Mouse (Mus musculus) thymus, adult 2 months (tissue): ENCODE results near the gene Piwil4. TPM values are rescaled to one million over a fixed set of nuclear protein-coding genes. Genes with fewer than 3 reads are reported as not detected.
"Not testable (repeated sequence)": the region's sequence is repeated elsewhere in the genome, so short reads cannot be mapped to it uniquely, and the experiment has no call there.

Source experiments
- DNase-seq: peaks from one replicate; pipeline ENCODE4 v3.0.0; 2021
- H3K27ac ChIP-seq: fragments of 200-500 bp; 2 replicates; pipeline ENCODE4 v1.5.1; 2012; ENCODE audit warnings: low read length, control low read depth; ENCODE audit not compliant: control insufficient read depth, insufficient read depth
- H3K27me3 ChIP-seq: fragments of 200-500 bp; 2 replicates; pipeline ENCODE4 v1.6.1; 2012; ENCODE audit warnings: mild to moderate bottlenecking, low read length, moderate library complexity, mixed read lengths; ENCODE audit not compliant: control insufficient read depth, insufficient read depth
- H3K36me3 ChIP-seq: fragments of 200-500 bp; 2 replicates; pipeline ENCODE4 v1.6.1; 2012; ENCODE audit warnings: mild to moderate bottlenecking, low read length, moderate library complexity; ENCODE audit not compliant: control insufficient read depth, insufficient read depth
- H3K4me1 ChIP-seq: fragments of 200-500 bp; replicated peaks from 2 replicates; pipeline ENCODE4 v1.6.1; 2012; ENCODE audit warnings: low read length; ENCODE audit not compliant: control insufficient read depth, insufficient read depth
- H3K4me3 ChIP-seq: fragments of 200-500 bp; 2 replicates; pipeline ENCODE4 v1.5.1; 2012; ENCODE audit warnings: mild to moderate bottlenecking, low read length, control low read depth, moderate library complexity; ENCODE audit not compliant: control insufficient read depth, insufficient read depth
- CTCF ChIP-seq: fragments of 200-500 bp; IDR thresholded peaks from 2 replicates; pipeline ENCODE4 v1.5.1; 2012; ENCODE audit warnings: mild to moderate bottlenecking, control low read depth, low read length, moderate library complexity, borderline replicate concordance; ENCODE audit not compliant: control insufficient read depth, poor library complexity, insufficient read depth; ENCODE audit errors: extremely low read depth
- POLR2A ChIP-seq: fragments of 200-500 bp; IDR thresholded peaks from 2 replicates; pipeline ENCODE4 v1.6.1; 2012; ENCODE audit warnings: mild to moderate bottlenecking, low read length, control low read depth, moderate library complexity; ENCODE audit not compliant: control insufficient read depth, poor library complexity, insufficient read depth; ENCODE audit errors: extremely low read depth
- WGBS: fragments of 180-500 bp; shearing (Covaris S2); methylation state at CpG from one replicate; pipeline ENCODE4 v1.1.7; 2018; 5-methylcytosine and 5-hydroxymethylcytosine counted together
- polyA plus RNA-seq: library from polyadenylated mRNA; depleted of rRNA; stranded (reverse); fragments of >200 nt; gene quantifications from 2 replicates; pipeline ENCODE4 v1.2.3, GENCODE M21; 2012

The Piwil4 gene
- polyA plus RNA-seq, 1 experiment: 1.0 TPM

- no peaks in the 10 kb centered on the region for H3K4me1 ChIP-seq
- H3K27me3 ChIP-seq: no peaks in the 10 kb centered on the region
- H3K4me3 ChIP-seq: no peak overlapping the region
- TF ChIP-seq POLR2A: no peak
- TF ChIP-seq CTCF: no peak
- WGBS: 85% methylated on average over 4 of the region's 4 CpGs
- no peaks in the 10 kb centered on the region for H3K36me3 ChIP-seq
- H3K27ac ChIP-seq: no peak overlapping the region
- DNase-seq: no peak
Measured at GRCm38 (mm10) chr9:14673109-14673508, 67.4 kb downstream of the Piwil4 start.

GRCm38 (mm10) chr9:14671965-14672364 lies 68.6 kb downstream of the Piwil4 start:
- WGBS: 72% methylated on average over 5 of the region's 5 CpGs
- not testable (repeated sequence) for H3K27me3 ChIP-seq, DNase-seq, H3K4me3 ChIP-seq, H3K4me1 ChIP-seq, H3K27ac ChIP-seq, H3K36me3 ChIP-seq

GRCm38 (mm10) chr9:14668382-14668781 lies 72.2 kb downstream of the Piwil4 start:
- no peaks in the 10 kb centered on the region for H3K4me1 ChIP-seq
- H3K27ac ChIP-seq: no peak overlapping the region
- H3K4me3 ChIP-seq: no peak overlapping the region
- TF ChIP-seq POLR2A: no peak
- TF ChIP-seq CTCF: no peak
- no peaks in the 10 kb centered on the region for H3K27me3 ChIP-seq
- DNase-seq: no peak
- WGBS: 92% methylated on average over 3 of the region's 3 CpGs
- no peaks in the 10 kb centered on the region for H3K36me3 ChIP-seq

GRCm38 (mm10) chr9:14666071-14666470 lies 74.5 kb downstream of the Piwil4 start:
- WGBS: 95% methylated on average over 3 of the region's 3 CpGs
- no peaks in the 10 kb centered on the region for H3K4me1 ChIP-seq
- no peaks in the 10 kb centered on the region for H3K27me3 ChIP-seq
- DNase-seq: no peak
- H3K36me3 ChIP-seq: no peaks in the 10 kb centered on the region
- no peak overlapping the region for H3K27ac ChIP-seq
- TF ChIP-seq POLR2A (no peak), CTCF (no peak)
- no peak overlapping the region for H3K4me3 ChIP-seq

- Histone ChIP-seq H3K27ac (no peak overlapping the region), H3K4me3 (no peak overlapping the region), H3K36me3 (no peaks in the 10 kb centered on the region), H3K27me3 (no peaks in the 10 kb centered on the region), H3K4me1 (no peaks in the 10 kb centered on the region)
- TF ChIP-seq POLR2A (no peak), CTCF (no peak)
- no peak for DNase-seq
- 90% methylated on average over 2 of the region's 2 CpGs for WGBS
Measured at GRCm38 (mm10) chr9:14663591-14663990, 76.9 kb downstream of the Piwil4 start.

GRCm38 (mm10) chr9:14662876-14663275 lies 77.7 kb downstream of the Piwil4 start:
- 79% methylated on average over 7 of the region's 7 CpGs for WGBS
- no peak overlapping the region for H3K27ac ChIP-seq
- no peaks in the 10 kb centered on the region for H3K36me3 ChIP-seq
- H3K4me3 ChIP-seq: no peak overlapping the region
- TF ChIP-seq CTCF (no peak), POLR2A (no peak)
- H3K4me1 ChIP-seq: no peaks in the 10 kb centered on the region
- no peaks in the 10 kb centered on the region for H3K27me3 ChIP-seq
- DNase-seq: no peak

- TF ChIP-seq CTCF (no peak), POLR2A (no peak)
Measured at GRCm38 (mm10) chr9:14662138-14662537, 78.4 kb downstream of the Piwil4 start.

More at GRCm38 (mm10) chr9:14662138-14662537, 78.4 kb downstream of the Piwil4 start:
- Histone ChIP-seq H3K4me3 (no peak overlapping the region), H3K27ac (peak overlapping the region; percentile 15; the same call in 1 of the 2 replicates), H3K27me3 (no peaks in the 10 kb centered on the region), H3K4me1 (peaks cover 2% of the 10 kb centered on the region; the same call in 1 of the 2 replicates), H3K36me3 (no peaks in the 10 kb centered on the region)
- DNase-seq: no peak
- WGBS: 86% methylated on average over 9 of the region's 9 CpGs
